Mouse (Mus musculus): ENCODE results near the gene Hipk4.

GRCm38 (mm10) chr7:27520104-27520503 is 3.0 kb upstream of the Hipk4 start:
- TF ChIP-seq CTCF (IDR thresholded peaks at IDR 0.05; ENCODE audit: borderline replicate concordance, insufficient read depth, low read depth, low read length) (0 out of 2 replicates have a peak, but pooled peaks have one; percentile 11), POLR2A (IDR thresholded peaks at IDR 0.05; ENCODE audit: borderline replicate concordance, insufficient read depth, low read length) (no peak)
